Mouse (Mus musculus): ENCODE data around the gene Six5. TPM values are rescaled to one million over a fixed set of nuclear protein-coding genes. Genes with fewer than 3 reads are reported as not detected.

Gene Six5
- polyA plus RNA-seq, 1 experiment: 9.8 TPM

GRCm38 (mm10) chr7:19082171-19082570 lies 12.2 kb upstream of the Six5 start:
- H3K36me3 ChIP-seq (ENCODE audit: control insufficient read depth, insufficient read depth, low read length): peaks cover under 1% of the 10 kb centered on the region; the same call in 1 of the 2 replicates
- no peak overlapping the region for H3K4me3 ChIP-seq (ENCODE audit: extremely low read depth, insufficient read depth, insufficient read length)
- H3K27ac ChIP-seq (ENCODE audit: insufficient read depth, low read length): no peak overlapping the region
- 90% methylated on average over 4 of the region's 4 CpGs for WGBS
- DNase-seq (ENCODE audit: low read depth in 1 of 2, low spot score in 2 of 2): no peak
- peaks cover 14% of the 10 kb centered on the region; the same call in 1 of the 2 replicates for H3K27me3 ChIP-seq (ENCODE audit: control insufficient read depth, insufficient read depth, low read length)
- TF ChIP-seq POLR2A (IDR thresholded peaks at IDR 0.05; ENCODE audit: low read depth, low read length) (no peak), CTCF (IDR thresholded peaks at IDR 0.05; ENCODE audit: extremely low read depth, insufficient read depth, insufficient read length, insufficient replicate concordance) (no peak)
- H3K4me1 ChIP-seq (ENCODE audit: control insufficient read depth, insufficient read depth, insufficient read length): peaks cover 35% of the 10 kb centered on the region

- no peak for DNase-seq (ENCODE audit: low read depth in 1 of 2, low spot score in 2 of 2)
- H3K36me3 ChIP-seq (ENCODE audit: control insufficient read depth, insufficient read depth, low read length): peaks cover 1% of the 10 kb centered on the region; the same call in 1 of the 2 replicates
- no peak overlapping the region for H3K4me3 ChIP-seq (ENCODE audit: extremely low read depth, insufficient read depth, insufficient read length)
- 71% methylated on average over 6 of the region's 6 CpGs for WGBS
- H3K4me1 ChIP-seq (ENCODE audit: control insufficient read depth, insufficient read depth, insufficient read length): peaks cover 27% of the 10 kb centered on the region
- no peak overlapping the region for H3K27ac ChIP-seq (ENCODE audit: insufficient read depth, low read length)
- TF ChIP-seq POLR2A (IDR thresholded peaks at IDR 0.05; ENCODE audit: low read depth, low read length) (no peak), CTCF (IDR thresholded peaks at IDR 0.05; ENCODE audit: extremely low read depth, insufficient read depth, insufficient read length, insufficient replicate concordance) (no peak)
- peaks cover 14% of the 10 kb centered on the region; the same call in 1 of the 2 replicates for H3K27me3 ChIP-seq (ENCODE audit: control insufficient read depth, insufficient read depth, low read length)
Observed at GRCm38 (mm10) chr7:19083096-19083495, 11.3 kb upstream of the Six5 start.

DNA sequence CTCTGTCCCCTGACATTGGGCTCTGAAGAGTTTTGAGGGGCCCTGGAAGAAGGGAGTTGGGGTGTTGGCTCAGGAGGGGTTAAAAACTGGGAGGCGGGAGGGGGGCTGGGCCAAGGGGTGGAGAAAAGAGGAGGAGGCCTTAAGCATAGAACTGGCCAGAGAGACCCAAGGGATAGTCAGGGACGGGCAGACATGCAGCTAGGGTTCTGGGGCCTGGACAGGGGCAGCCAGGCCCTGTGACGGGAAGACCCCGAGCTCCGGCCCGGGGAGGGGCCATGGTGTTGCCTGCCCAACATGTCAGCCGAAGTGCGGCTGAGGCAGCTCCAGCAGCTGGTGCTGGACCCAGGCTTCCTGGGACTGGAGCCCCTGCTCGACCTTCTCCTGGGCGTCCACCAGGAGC lies 10.7 kb upstream of the Six5 start, which contains the start of gene Dmpk:
Gene Dmpk (plus strand): TSS at position 149 of the 400 bp plus-strand sequence.
- peak within 1 kb of the TSS; percentile 38; the same call in 1 of the 2 replicates for H3K4me3 ChIP-seq (ENCODE audit: extremely low read depth, insufficient read depth, insufficient read length)
- H3K36me3 ChIP-seq (ENCODE audit: control insufficient read depth, insufficient read depth, low read length): peaks cover 1% of the 10 kb centered on the region; the same call in 1 of the 2 replicates
- WGBS: 73% methylated on average over 10 of the region's 10 CpGs
- no peak for DNase-seq (ENCODE audit: low read depth in 1 of 2, low spot score in 2 of 2)
- H3K27ac ChIP-seq (ENCODE audit: insufficient read depth, low read length): peak within 1 kb of the TSS; percentile 54
- H3K27me3 ChIP-seq (ENCODE audit: control insufficient read depth, insufficient read depth, low read length): peaks cover 14% of the 10 kb centered on the region; the same call in 1 of the 2 replicates
- TF ChIP-seq POLR2A (IDR thresholded peaks at IDR 0.05; ENCODE audit: low read depth, low read length) (no peak), CTCF (IDR thresholded peaks at IDR 0.05; ENCODE audit: extremely low read depth, insufficient read depth, insufficient read length, insufficient replicate concordance) (no peak)
- peaks cover 26% of the 10 kb centered on the region for H3K4me1 ChIP-seq (ENCODE audit: control insufficient read depth, insufficient read depth, insufficient read length)

- DNase-seq (ENCODE audit: low read depth in 1 of 2, low spot score in 2 of 2): peak; percentile 65 to 76
- peaks cover 1% of the 10 kb centered on the region; the same call in 1 of the 2 replicates for H3K36me3 ChIP-seq (ENCODE audit: control insufficient read depth, insufficient read depth, low read length)
- TF ChIP-seq CTCF (IDR thresholded peaks at IDR 0.05; ENCODE audit: extremely low read depth, insufficient read depth, insufficient read length, insufficient replicate concordance) (no peak), POLR2A (IDR thresholded peaks at IDR 0.05; ENCODE audit: low read depth, low read length) (no peak)
- H3K4me1 ChIP-seq (ENCODE audit: control insufficient read depth, insufficient read depth, insufficient read length): peaks cover 26% of the 10 kb centered on the region
- H3K27me3 ChIP-seq (ENCODE audit: control insufficient read depth, insufficient read depth, low read length): peaks cover 12% of the 10 kb centered on the region; the same call in 1 of the 2 replicates
- WGBS: 2% methylated on average over 6 of the region's 6 CpGs
- peak overlapping the region; percentile 38; the same call in 1 of the 2 replicates for H3K4me3 ChIP-seq (ENCODE audit: extremely low read depth, insufficient read depth, insufficient read length)
- H3K27ac ChIP-seq (ENCODE audit: insufficient read depth, low read length): peak overlapping the region; percentile 54
Observed at GRCm38 (mm10) chr7:19084277-19084771, 10.1 kb upstream of the Six5 start.

- 0 out of 2 replicates have a peak overlapping the region, but pooled peaks have one; percentile 1 for H3K27ac ChIP-seq (ENCODE audit: insufficient read depth, low read length)
- DNase-seq (ENCODE audit: low read depth in 1 of 2, low spot score in 2 of 2): no peak
- WGBS: 25% methylated on average over 9 of the region's 9 CpGs
- H3K4me1 ChIP-seq (ENCODE audit: control insufficient read depth, insufficient read depth, insufficient read length): peaks cover 26% of the 10 kb centered on the region
- TF ChIP-seq POLR2A (IDR thresholded peaks at IDR 0.05; ENCODE audit: low read depth, low read length): no peak
- no peak for TF ChIP-seq CTCF (IDR thresholded peaks at IDR 0.05; ENCODE audit: extremely low read depth, insufficient read depth, insufficient read length, insufficient replicate concordance)
- peaks cover 1% of the 10 kb centered on the region; the same call in 1 of the 2 replicates for H3K36me3 ChIP-seq (ENCODE audit: control insufficient read depth, insufficient read depth, low read length)
- H3K27me3 ChIP-seq (ENCODE audit: control insufficient read depth, insufficient read depth, low read length): peaks cover 10% of the 10 kb centered on the region; the same call in 1 of the 2 replicates
- H3K4me3 ChIP-seq (ENCODE audit: extremely low read depth, insufficient read depth, insufficient read length): peak overlapping the region; percentile 2; the same call in 1 of the 2 replicates
Observed at GRCm38 (mm10) chr7:19084921-19085473, 9.4 kb upstream of the Six5 start.

GRCm38 (mm10) chr7:19085495-19085894 lies 8.9 kb upstream of the Six5 start:
- Histone ChIP-seq H3K27ac (ENCODE audit: insufficient read depth, low read length) (no peak overlapping the region), H3K4me1 (ENCODE audit: control insufficient read depth, insufficient read depth, insufficient read length) (peaks cover 26% of the 10 kb centered on the region), H3K4me3 (ENCODE audit: extremely low read depth, insufficient read depth, insufficient read length) (0 out of 2 replicates have a peak overlapping the region, but pooled peaks have one; percentile 2), H3K27me3 (ENCODE audit: control insufficient read depth, insufficient read depth, low read length) (peaks cover 10% of the 10 kb centered on the region; the same call in 1 of the 2 replicates), H3K36me3 (ENCODE audit: control insufficient read depth, insufficient read depth, low read length) (peaks cover 1% of the 10 kb centered on the region; the same call in 1 of the 2 replicates)
- DNase-seq (ENCODE audit: low read depth in 1 of 2, low spot score in 2 of 2): no peak
- 9% methylated on average over 6 of the region's 6 CpGs for WGBS
- TF ChIP-seq POLR2A (IDR thresholded peaks at IDR 0.05; ENCODE audit: low read depth, low read length) (no peak), CTCF (IDR thresholded peaks at IDR 0.05; ENCODE audit: extremely low read depth, insufficient read depth, insufficient read length, insufficient replicate concordance) (no peak)

Data from spleen, adult 2 months (tissue).